Mouse (Mus musculus) spleen, postnatal 4 days (tissue): ENCODE results near the gene Lrba.

Source experiments
- DNase-seq, 2 experiments: peaks; one replicate each; pipeline ENCODE4 v3.0.0; 2022; ENCODE audit warnings: low spot score in 2 of 2

Gene Lrba

GRCm38 (mm10) chr3:86758727-86759126 lies 534.2 kb downstream of the Lrba start:
- no peak for DNase-seq

GRCm38 (mm10) chr3:86759383-86759782 lies 534.9 kb downstream of the Lrba start:
- DNase-seq, result no peak

GRCm38 (mm10) chr3:86759834-86760233 lies 535.4 kb downstream of the Lrba start:
- no peak for DNase-seq

- no peak for DNase-seq
Observed at GRCm38 (mm10) chr3:86760474-86760873, 536.0 kb downstream of the Lrba start.

GRCm38 (mm10) chr3:86761095-86762035 lies 536.9 kb downstream of the Lrba start:
- DNase-seq, result peak in 1 of 2 experiments; percentile 38

GRCm38 (mm10) chr3:86762036-86762415 lies 537.5 kb downstream of the Lrba start:
- DNase-seq, result no peak

GRCm38 (mm10) chr3:86762456-86762855 lies 538.0 kb downstream of the Lrba start:
- DNase-seq, result no peak

- DNase-seq, result no peak
Observed at GRCm38 (mm10) chr3:86768553-86768952, 544.1 kb downstream of the Lrba start.

- no peak for DNase-seq
Observed at GRCm38 (mm10) chr3:86768969-86769368, 544.5 kb downstream of the Lrba start.

GRCm38 (mm10) chr3:86774566-86775443 lies 550.3 kb downstream of the Lrba start:
- DNase-seq, result no peak

- no peak for DNase-seq
Observed at GRCm38 (mm10) chr3:86775444-86775828, 551.0 kb downstream of the Lrba start.

GRCm38 (mm10) chr3:86779704-86780103 lies 555.2 kb downstream of the Lrba start:
- no peak for DNase-seq

- DNase-seq, result no peak
Observed at GRCm38 (mm10) chr3:86784051-86784450, 559.6 kb downstream of the Lrba start.

GRCm38 (mm10) chr3:86784930-86785329 lies 560.5 kb downstream of the Lrba start:
- DNase-seq, result no peak

- no peak for DNase-seq
Observed at GRCm38 (mm10) chr3:86786280-86786679, 561.8 kb downstream of the Lrba start.

GRCm38 (mm10) chr3:86786845-86787351 lies 562.4 kb downstream of the Lrba start:
- no peak for DNase-seq

- DNase-seq, result no peak
Observed at GRCm38 (mm10) chr3:86787423-86788123, 563.1 kb downstream of the Lrba start.

GRCm38 (mm10) chr3:86788711-86789110 lies 564.2 kb downstream of the Lrba start:
- peak in 1 of 2 experiments; percentile 33 for DNase-seq

GRCm38 (mm10) chr3:86789752-86790151 lies 565.3 kb downstream of the Lrba start:
- no peak for DNase-seq

GRCm38 (mm10) chr3:86793264-86793663 lies 568.8 kb downstream of the Lrba start:
- DNase-seq, result no peak

GRCm38 (mm10) chr3:86793720-86794191 lies 569.3 kb downstream of the Lrba start:
- no peak for DNase-seq

GRCm38 (mm10) chr3:86796716-86797115 lies 572.2 kb downstream of the Lrba start:
- DNase-seq, result no peak
